Mouse (Mus musculus): ENCODE measurements around the gene Sco2.
A peak's percentile ranks its signal among the peaks of the same experiment; 100 is the strongest.

Gene Sco2

GRCm38 (mm10) chr15:89373027-89373761, 452 bp downstream of the Sco2 start:
- DNase-seq = peak; percentile 89 to 91

GRCm38 (mm10) chr15:89372536-89372935, 1.1 kb downstream of the Sco2 start:
- DNase-seq = peak in 1 of 2 experiments; percentile 12

- peak in 1 of 2 experiments; percentile 28 for DNase-seq
These were observed 1.6 kb downstream of the Sco2 start for GRCm38 (mm10) chr15:89372068-89372467.

GRCm38 (mm10) chr15:89365141-89365551, 8.5 kb downstream of the Sco2 start:
- no peak for DNase-seq

- peak in 1 of 2 experiments; percentile 38 for DNase-seq
These were observed 10.6 kb downstream of the Sco2 start for GRCm38 (mm10) chr15:89363051-89363450.

GRCm38 (mm10) chr15:89358784-89359183, 14.9 kb downstream of the Sco2 start:
- DNase-seq = no peak

GRCm38 (mm10) chr15:89356372-89356771, 17.3 kb downstream of the Sco2 start:
- DNase-seq = peak; percentile 87 to 90

- peak; percentile 96 for DNase-seq
These were observed 18.1 kb downstream of the Sco2 start, which contains the start of the genes Lmf2 and Ncaph2 for GRCm38 (mm10) chr15:89355241-89356187. Gene Lmf2 (minus strand): TSS chr15:89355659. Gene Ncaph2 (plus strand): TSS chr15:89355719.

GRCm38 (mm10) chr15:89354455-89354854, 19.2 kb downstream of the Sco2 start:
- DNase-seq = no peak

- no peak for DNase-seq
These were observed 19.8 kb downstream of the Sco2 start for GRCm38 (mm10) chr15:89353837-89354236.

GRCm38 (mm10) chr15:89352795-89353194, 20.9 kb downstream of the Sco2 start:
- no peak for DNase-seq

GRCm38 (mm10) chr15:89352054-89352453, 21.6 kb downstream of the Sco2 start:
- no peak for DNase-seq

GRCm38 (mm10) chr15:89351302-89351701, 22.3 kb downstream of the Sco2 start:
- no peak for DNase-seq

GRCm38 (mm10) chr15:89350447-89350846, 23.2 kb downstream of the Sco2 start:
- peak in 1 of 2 experiments; percentile 23 for DNase-seq

GRCm38 (mm10) chr15:89343325-89343724, 30.3 kb downstream of the Sco2 start:
- DNase-seq = no peak

- no peak for DNase-seq
These were observed 32.0 kb downstream of the Sco2 start for GRCm38 (mm10) chr15:89341678-89342077.

- no peak for DNase-seq
These were observed 33.5 kb downstream of the Sco2 start for GRCm38 (mm10) chr15:89340136-89340535.

GRCm38 (mm10) chr15:89339696-89340095, 34.0 kb downstream of the Sco2 start:
- no peak for DNase-seq

GRCm38 (mm10) chr15:89336422-89336821, 37.2 kb downstream of the Sco2 start:
- DNase-seq = no peak

GRCm38 (mm10) chr15:89334774-89335537, 38.7 kb downstream of the Sco2 start:
- no peak for DNase-seq

GRCm38 (mm10) chr15:89334271-89334670, 39.4 kb downstream of the Sco2 start, which contains the start of gene Miox:
Gene Miox (plus strand): TSS chr15:89334398.
- no peak for DNase-seq

- no peak for DNase-seq
These were observed 47.2 kb downstream of the Sco2 start for GRCm38 (mm10) chr15:89326441-89326840.

GRCm38 (mm10) chr15:89323656-89324055, 50.0 kb downstream of the Sco2 start:
- DNase-seq = no peak
